Mouse (Mus musculus) stomach, embryonic 15.5 days (tissue): ENCODE measurements around the gene Slit1. TPM values are rescaled to one million over a fixed set of nuclear protein-coding genes. Genes with fewer than 3 reads are reported as not detected.
A peak's percentile ranks its signal among the peaks of the same experiment; 100 is the strongest.

Experiments used
- ATAC-seq: fragments of 200-750 bp; cut with Nextera tagmentation; 2 replicates; pipeline ENCODE4 v1.8.0; 2017; ENCODE audit warnings: low read depth, moderate number of reproducible peaks, moderate TSS enrichment; ENCODE audit not compliant: insufficient read depth, low FRiP score
- H3K27ac ChIP-seq: fragments of 300-500 bp; sonication (generic); 2 replicates; pipeline ENCODE4 v1.5.1; 2015; ENCODE audit warnings: mild to moderate bottlenecking, inconsistent platforms
- H3K27me3 ChIP-seq: fragments of 300-500 bp; sonication (generic); replicated peaks from 2 replicates; pipeline ENCODE4 v1.6.1; 2015; ENCODE audit warnings: inconsistent platforms
- H3K36me3 ChIP-seq: fragments of 300-500 bp; sonication (generic); 2 replicates; pipeline ENCODE4 v1.6.1; 2015; ENCODE audit warnings: inconsistent platforms
- H3K4me1 ChIP-seq: fragments of 300-500 bp; sonication (generic); 2 replicates; pipeline ENCODE4 v1.6.1; 2015; ENCODE audit warnings: inconsistent platforms
- H3K4me2 ChIP-seq: fragments of 300-500 bp; sonication (generic); 2 replicates; pipeline ENCODE4 v1.6.1; 2015; ENCODE audit warnings: mild to moderate bottlenecking, inconsistent platforms
- H3K4me3 ChIP-seq: fragments of 300-500 bp; sonication (generic); replicated peaks from 2 replicates; pipeline ENCODE4 v1.5.1; 2015; ENCODE audit warnings: inconsistent platforms
- H3K9ac ChIP-seq: fragments of 300-500 bp; sonication (generic); 2 replicates; pipeline ENCODE4 v1.6.1; 2015; ENCODE audit warnings: inconsistent platforms
- H3K9me3 ChIP-seq: fragments of 300-500 bp; sonication (generic); 2 replicates; pipeline ENCODE4 v1.6.1; 2016; ENCODE audit warnings: inconsistent platforms
- WGBS: fragments of 180-500 bp; shearing (Covaris S2); methylation state at CpG from one replicate; pipeline ENCODE4 v1.1.7; 2015; 5-methylcytosine and 5-hydroxymethylcytosine counted together
- polyA plus RNA-seq: library from polyadenylated mRNA; unstranded; fragments of >200 nt; fragmentation: Nextera tagmentation; extraction: Ambion mirVana; gene quantifications from 2 replicates; pipeline ENCODE4 v1.2.1, GENCODE M21; 2015

The Slit1 gene
- polyA plus RNA-seq, 1 experiment from 2014 or later: 1.5 TPM

- Histone ChIP-seq H3K4me3 (no peak overlapping the region), H3K4me2 (no peak overlapping the region), H3K27me3 (no peaks in the 10 kb centered on the region), H3K9me3 (no peaks in the 10 kb centered on the region), H3K9ac (no peak overlapping the region), H3K27ac (no peak overlapping the region), H3K36me3 (no peaks in the 10 kb centered on the region), H3K4me1 (no peaks in the 10 kb centered on the region)
- ATAC-seq: no peak
- WGBS: 79% methylated on average over 10 of the region's 10 CpGs
These were observed 137.1 kb downstream of the Slit1 start for GRCm38 (mm10) chr19:41606208-41606987.

- Histone ChIP-seq H3K4me1 (0 out of 2 replicates have a peak, but pooled peaks cover 3% of the 10 kb centered on the region), H3K4me3 (no peak overlapping the region), H3K27ac (no peak overlapping the region), H3K36me3 (no peaks in the 10 kb centered on the region), H3K9ac (no peak overlapping the region), H3K4me2 (no peak overlapping the region), H3K9me3 (no peaks in the 10 kb centered on the region), H3K27me3 (no peaks in the 10 kb centered on the region)
- ATAC-seq: peak; percentile 12; the same call in 1 of the 2 replicates
- WGBS: 54% methylated on average over 11 of the region's 11 CpGs
These were observed 142.8 kb downstream of the Slit1 start for GRCm38 (mm10) chr19:41600647-41601046.

GRCm38 (mm10) chr19:41597170-41597894 lies 146.1 kb downstream of the Slit1 start:
- 75% methylated on average over 6 of the region's 6 CpGs for WGBS

GRCm38 (mm10) chr19:41591808-41592207 lies 151.7 kb downstream of the Slit1 start:
- H3K9ac ChIP-seq: no peak overlapping the region
- no peak overlapping the region for H3K4me3 ChIP-seq
- H3K36me3 ChIP-seq: no peaks in the 10 kb centered on the region
- no peaks in the 10 kb centered on the region for H3K9me3 ChIP-seq
- no peak for ATAC-seq
- 73% methylated on average over 12 of the region's 12 CpGs for WGBS
- H3K4me2 ChIP-seq: no peak overlapping the region
- H3K27me3 ChIP-seq: no peaks in the 10 kb centered on the region
- no peak overlapping the region for H3K27ac ChIP-seq
- H3K4me1 ChIP-seq: 0 out of 2 replicates have a peak, but pooled peaks cover 3% of the 10 kb centered on the region

More at GRCm38 (mm10) chr19:41597170-41597894, 146.1 kb downstream of the Slit1 start:
- Histone ChIP-seq H3K27me3 (no peaks in the 10 kb centered on the region), H3K36me3 (no peaks in the 10 kb centered on the region), H3K9ac (no peak overlapping the region), H3K27ac (peak overlapping the region; percentile 16; the same call in 1 of the 2 replicates), H3K9me3 (no peaks in the 10 kb centered on the region), H3K4me2 (no peak overlapping the region), H3K4me1 (0 out of 2 replicates have a peak, but pooled peaks cover 3% of the 10 kb centered on the region), H3K4me3 (no peak overlapping the region)
- no peak for ATAC-seq

DNA sequence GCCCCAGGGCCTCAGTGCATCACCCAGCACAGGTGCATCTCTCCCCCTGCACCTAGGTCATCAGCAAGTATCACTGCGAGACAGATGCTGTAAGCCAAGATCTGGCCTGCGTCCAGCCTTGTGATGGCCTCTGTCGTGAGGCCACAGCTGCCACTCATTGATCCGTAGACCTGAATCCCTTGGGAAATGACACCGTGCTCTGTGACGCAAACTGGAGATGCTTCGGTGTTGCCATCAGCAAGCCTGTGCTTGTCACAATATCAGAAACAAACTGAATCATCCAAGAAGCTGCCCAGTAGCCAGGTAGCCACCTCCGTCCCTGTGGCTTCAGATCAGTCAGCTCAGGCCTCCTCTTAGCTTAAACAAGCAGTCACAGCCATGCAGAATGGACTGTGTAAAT lies 153.8 kb downstream of the Slit1 start:
- WGBS: 76% methylated on average over 8 of the region's 8 CpGs
- H3K4me1 ChIP-seq: no peaks in the 10 kb centered on the region
- ATAC-seq: no peak

GRCm38 (mm10) chr19:41589026-41589425 lies 154.4 kb downstream of the Slit1 start:
- Histone ChIP-seq H3K36me3 (no peaks in the 10 kb centered on the region), H3K4me3 (no peak overlapping the region), H3K27me3 (no peaks in the 10 kb centered on the region), H3K27ac (no peak overlapping the region), H3K4me1 (no peaks in the 10 kb centered on the region), H3K9me3 (no peaks in the 10 kb centered on the region), H3K9ac (no peak overlapping the region), H3K4me2 (no peak overlapping the region)
- no peak for ATAC-seq
- 87% methylated on average over 7 of the region's 7 CpGs for WGBS

More for the DNA sequence above, 153.8 kb downstream of the Slit1 start:
- Histone ChIP-seq H3K9ac (no peak overlapping the region), H3K27ac (no peak overlapping the region), H3K27me3 (no peaks in the 10 kb centered on the region), H3K4me3 (no peak overlapping the region), H3K4me2 (no peak overlapping the region), H3K36me3 (no peaks in the 10 kb centered on the region), H3K9me3 (no peaks in the 10 kb centered on the region)

- WGBS: 92% methylated on average over 20 of the region's 20 CpGs
- H3K27me3 ChIP-seq: no peaks in the 10 kb centered on the region
- ATAC-seq: no peak
- H3K4me2 ChIP-seq: no peak overlapping the region
- peaks cover 11% of the 10 kb centered on the region; the same call in 1 of the 2 replicates for H3K36me3 ChIP-seq
- no peaks in the 10 kb centered on the region for H3K9me3 ChIP-seq
- no peak overlapping the region for H3K4me3 ChIP-seq
- no peak overlapping the region for H3K9ac ChIP-seq
- no peaks in the 10 kb centered on the region for H3K4me1 ChIP-seq
- no peak overlapping the region for H3K27ac ChIP-seq
These were observed 155.8 kb downstream of the Slit1 start for GRCm38 (mm10) chr19:41587431-41588222.

DNA sequence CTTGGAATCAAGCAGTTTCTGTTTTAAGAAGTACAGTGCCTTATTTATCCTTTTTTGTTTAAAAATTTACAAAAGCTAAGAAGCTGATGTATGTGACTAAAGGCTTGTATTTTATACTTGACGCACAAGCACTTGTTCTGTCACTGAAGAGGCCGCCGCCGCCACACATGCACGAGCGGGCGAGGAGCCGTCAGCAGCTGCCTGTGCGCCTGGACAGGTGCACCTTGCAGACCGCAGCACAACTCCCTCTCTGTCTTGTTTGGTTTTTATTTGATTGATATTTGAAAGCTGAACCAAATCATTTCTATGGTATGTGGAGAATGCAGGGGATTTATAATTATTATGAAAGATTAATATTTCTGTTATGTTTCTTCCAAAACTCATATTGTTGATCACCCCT lies 156.7 kb downstream of the Slit1 start:
- H3K9ac ChIP-seq: no peak overlapping the region
- no peak for ATAC-seq
- peaks cover 19% of the 10 kb centered on the region; the same call in 1 of the 2 replicates for H3K36me3 ChIP-seq
- H3K27me3 ChIP-seq: no peaks in the 10 kb centered on the region
- H3K4me1 ChIP-seq: no peaks in the 10 kb centered on the region
- WGBS: 82% methylated on average over 10 of the region's 10 CpGs
- H3K4me2 ChIP-seq: no peak overlapping the region
- no peak overlapping the region for H3K4me3 ChIP-seq
- no peaks in the 10 kb centered on the region for H3K9me3 ChIP-seq
- no peak overlapping the region for H3K27ac ChIP-seq

DNA sequence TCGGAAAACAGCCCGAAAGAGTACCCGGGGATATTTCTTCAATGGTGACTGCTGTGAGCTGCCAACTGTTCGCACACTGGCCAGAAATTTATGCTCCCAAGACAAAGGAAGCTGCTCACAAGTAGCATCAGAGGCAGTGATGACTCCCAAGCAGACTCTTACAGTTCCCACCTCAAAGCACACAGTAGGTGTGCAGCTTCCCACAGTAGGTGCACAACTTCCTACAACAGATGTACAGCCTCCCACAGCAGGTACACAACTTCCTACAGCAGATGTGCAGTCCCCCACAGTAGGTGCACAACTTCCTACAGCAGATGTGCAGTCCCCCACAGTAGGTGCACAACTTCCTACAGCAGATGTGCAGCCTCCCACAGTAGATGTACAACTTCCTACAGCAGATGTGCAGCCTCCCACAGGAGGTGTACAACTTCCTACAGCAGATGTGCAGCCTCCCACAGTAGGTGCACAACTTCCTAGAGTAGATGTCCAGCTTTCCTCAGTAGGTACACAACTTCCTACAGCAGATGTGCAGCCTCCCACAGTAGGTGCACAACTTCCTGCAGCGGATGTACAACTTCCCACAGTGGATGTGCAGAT lies 160.4 kb downstream of the Slit1 start:
- Histone ChIP-seq H3K9me3 (no peaks in the 10 kb centered on the region), H3K9ac (no peak overlapping the region), H3K4me2 (no peak overlapping the region), H3K27ac (no peak overlapping the region), H3K4me3 (no peak overlapping the region), H3K36me3 (peaks cover 19% of the 10 kb centered on the region; the same call in 1 of the 2 replicates), H3K27me3 (no peaks in the 10 kb centered on the region), H3K4me1 (no peaks in the 10 kb centered on the region)
- 93% methylated on average over 5 of the region's 5 CpGs for WGBS
- no peak for ATAC-seq

- Histone ChIP-seq H3K4me3 (no peak within 1 kb of the TSS), H3K9ac (no peak within 1 kb of the TSS), H3K9me3 (no peaks in the 10 kb centered on the region), H3K27me3 (no peaks in the 10 kb centered on the region), H3K27ac (no peak within 1 kb of the TSS), H3K36me3 (peaks cover 19% of the 10 kb centered on the region; the same call in 1 of the 2 replicates), H3K4me2 (no peak within 1 kb of the TSS), H3K4me1 (no peaks in the 10 kb centered on the region)
- 89% methylated on average over 23 of the region's 23 CpGs for WGBS
- ATAC-seq: no peak
These were observed 161.6 kb downstream of the Slit1 start, which contains the start of gene Gm340 for GRCm38 (mm10) chr19:41581706-41582420. TSS of gene Gm340 (plus strand) at chr19:41582370.
